Mouse (Mus musculus): Measurements from ENCODE around the gene Traf4. TPM values are rescaled to one million over a fixed set of nuclear protein-coding genes. Genes with fewer than 3 reads are reported as not detected.
A peak's percentile ranks its signal among the peaks of the same experiment; 100 is the strongest.

Gene Traf4
- polyA plus RNA-seq, 1 experiment from 2014 or later: 56.5 TPM

GRCm38 (mm10) chr11:78156156-78156699 is 9.2 kb downstream of the Traf4 start:
- WGBS: 73% methylated on average over 6 of the region's 6 CpGs
- H3K4me2 ChIP-seq (ENCODE audit: low read depth, low read length): no peak overlapping the region

GRCm38 (mm10) chr11:78155674-78156073 is 9.7 kb downstream of the Traf4 start:
- no peak for ATAC-seq (ENCODE audit: low read depth)
- Histone ChIP-seq H3K4me1 (ENCODE audit: control insufficient read depth, insufficient read depth, low read length) (peaks cover 26% of the 10 kb centered on the region), H3K27ac (ENCODE audit: low read depth, low read length) (no peak overlapping the region), H3K27me3 (ENCODE audit: control insufficient read depth, insufficient read depth, low read length) (no peaks in the 10 kb centered on the region), H3K36me3 (ENCODE audit: control insufficient read depth, insufficient read depth, low read length) (peaks cover 47% of the 10 kb centered on the region), H3K9me3 (ENCODE audit: control insufficient read depth, low read length) (no peaks in the 10 kb centered on the region), H3K4me3 (ENCODE audit: low read depth, low read length) (no peak overlapping the region), H3K9ac (replicated peaks; ENCODE audit: low read depth, low read length) (no peak overlapping the region), H3K4me2 (ENCODE audit: low read depth, low read length) (no peak overlapping the region)
- WGBS: 66% methylated on average over 5 of the region's 5 CpGs

More at GRCm38 (mm10) chr11:78156156-78156699, 9.2 kb downstream of the Traf4 start:
- no peak overlapping the region for H3K4me3 ChIP-seq (ENCODE audit: low read depth, low read length)
- H3K9me3 ChIP-seq (ENCODE audit: control insufficient read depth, low read length): no peaks in the 10 kb centered on the region
- no peak overlapping the region for H3K27ac ChIP-seq (ENCODE audit: low read depth, low read length)
- H3K4me1 ChIP-seq (ENCODE audit: control insufficient read depth, insufficient read depth, low read length): peaks cover 26% of the 10 kb centered on the region
- no peaks in the 10 kb centered on the region for H3K27me3 ChIP-seq (ENCODE audit: control insufficient read depth, insufficient read depth, low read length)
- H3K9ac ChIP-seq (replicated peaks; ENCODE audit: low read depth, low read length): no peak overlapping the region
- no peak for ATAC-seq (ENCODE audit: low read depth)
- H3K36me3 ChIP-seq (ENCODE audit: control insufficient read depth, insufficient read depth, low read length): peaks cover 53% of the 10 kb centered on the region

GRCm38 (mm10) chr11:78153778-78154177 is 11.6 kb downstream of the Traf4 start:
- H3K36me3 ChIP-seq (ENCODE audit: control insufficient read depth, insufficient read depth, low read length): peaks cover 44% of the 10 kb centered on the region
- no peaks in the 10 kb centered on the region for H3K27me3 ChIP-seq (ENCODE audit: control insufficient read depth, insufficient read depth, low read length)
- H3K4me1 ChIP-seq (ENCODE audit: control insufficient read depth, insufficient read depth, low read length): peaks cover 25% of the 10 kb centered on the region
- no peak overlapping the region for H3K9ac ChIP-seq (replicated peaks; ENCODE audit: low read depth, low read length)
- peak overlapping the region; percentile 50 for H3K27ac ChIP-seq (ENCODE audit: low read depth, low read length)
- no peaks in the 10 kb centered on the region for H3K9me3 ChIP-seq (ENCODE audit: control insufficient read depth, low read length)
- ATAC-seq (ENCODE audit: low read depth): 0 out of 2 replicates have a peak, but pooled peaks have one; percentile 19
- H3K4me3 ChIP-seq (ENCODE audit: low read depth, low read length): no peak overlapping the region
- 60% methylated on average over 13 of the region's 13 CpGs for WGBS
- no peak overlapping the region for H3K4me2 ChIP-seq (ENCODE audit: low read depth, low read length)

- Histone ChIP-seq H3K36me3 (ENCODE audit: control insufficient read depth, insufficient read depth, low read length) (peaks cover 31% of the 10 kb centered on the region), H3K9me3 (ENCODE audit: control insufficient read depth, low read length) (no peaks in the 10 kb centered on the region), H3K4me3 (ENCODE audit: low read depth, low read length) (no peak overlapping the region), H3K27me3 (ENCODE audit: control insufficient read depth, insufficient read depth, low read length) (no peaks in the 10 kb centered on the region), H3K27ac (ENCODE audit: low read depth, low read length) (peak overlapping the region; percentile 73), H3K4me1 (ENCODE audit: control insufficient read depth, insufficient read depth, low read length) (peaks cover 23% of the 10 kb centered on the region), H3K4me2 (ENCODE audit: low read depth, low read length) (no peak overlapping the region), H3K9ac (replicated peaks; ENCODE audit: low read depth, low read length) (no peak overlapping the region)
- ATAC-seq (ENCODE audit: low read depth): peak; percentile 83; the same call in 1 of the 2 replicates
- 29% methylated on average over 9 of the region's 9 CpGs for WGBS
These were observed 12.8 kb downstream of the Traf4 start for GRCm38 (mm10) chr11:78152299-78153231.

GRCm38 (mm10) chr11:78151161-78151560 is 14.2 kb downstream of the Traf4 start:
- Histone ChIP-seq H3K9me3 (ENCODE audit: control insufficient read depth, low read length) (no peaks in the 10 kb centered on the region), H3K4me1 (ENCODE audit: control insufficient read depth, insufficient read depth, low read length) (peaks cover 20% of the 10 kb centered on the region), H3K4me3 (ENCODE audit: low read depth, low read length) (no peak overlapping the region), H3K27me3 (ENCODE audit: control insufficient read depth, insufficient read depth, low read length) (no peaks in the 10 kb centered on the region), H3K36me3 (ENCODE audit: control insufficient read depth, insufficient read depth, low read length) (peaks cover 28% of the 10 kb centered on the region), H3K27ac (ENCODE audit: low read depth, low read length) (no peak overlapping the region), H3K9ac (replicated peaks; ENCODE audit: low read depth, low read length) (no peak overlapping the region), H3K4me2 (ENCODE audit: low read depth, low read length) (no peak overlapping the region)
- WGBS: 23% methylated on average over 1 of the region's 1 CpGs
- ATAC-seq (ENCODE audit: low read depth): no peak

GRCm38 (mm10) chr11:78146707-78147543 is 18.5 kb downstream of the Traf4 start:
- Histone ChIP-seq H3K4me1 (ENCODE audit: control insufficient read depth, insufficient read depth, low read length) (no peaks in the 10 kb centered on the region), H3K9me3 (ENCODE audit: control insufficient read depth, low read length) (no peaks in the 10 kb centered on the region), H3K4me3 (ENCODE audit: low read depth, low read length) (no peak overlapping the region), H3K36me3 (ENCODE audit: control insufficient read depth, insufficient read depth, low read length) (peaks cover 32% of the 10 kb centered on the region), H3K4me2 (ENCODE audit: low read depth, low read length) (no peak overlapping the region), H3K27me3 (ENCODE audit: control insufficient read depth, insufficient read depth, low read length) (no peaks in the 10 kb centered on the region), H3K9ac (replicated peaks; ENCODE audit: low read depth, low read length) (no peak overlapping the region), H3K27ac (ENCODE audit: low read depth, low read length) (no peak overlapping the region)
- 97% methylated on average over 6 of the region's 6 CpGs for WGBS
- no peak for ATAC-seq (ENCODE audit: low read depth)

- H3K9ac ChIP-seq (replicated peaks; ENCODE audit: low read depth, low read length): no peak overlapping the region
- no peaks in the 10 kb centered on the region for H3K9me3 ChIP-seq (ENCODE audit: control insufficient read depth, low read length)
- peaks cover 32% of the 10 kb centered on the region for H3K36me3 ChIP-seq (ENCODE audit: control insufficient read depth, insufficient read depth, low read length)
- ATAC-seq (ENCODE audit: low read depth): no peak
- H3K4me1 ChIP-seq (ENCODE audit: control insufficient read depth, insufficient read depth, low read length): no peaks in the 10 kb centered on the region
- H3K4me3 ChIP-seq (ENCODE audit: low read depth, low read length): no peak overlapping the region
- no peaks in the 10 kb centered on the region for H3K27me3 ChIP-seq (ENCODE audit: control insufficient read depth, insufficient read depth, low read length)
- no peak overlapping the region for H3K27ac ChIP-seq (ENCODE audit: low read depth, low read length)
- 86% methylated on average over 5 of the region's 5 CpGs for WGBS
- H3K4me2 ChIP-seq (ENCODE audit: low read depth, low read length): no peak overlapping the region
These were observed 19.2 kb downstream of the Traf4 start for GRCm38 (mm10) chr11:78146168-78146567.

- Histone ChIP-seq H3K27ac (ENCODE audit: low read depth, low read length) (no peak overlapping the region), H3K9me3 (ENCODE audit: control insufficient read depth, low read length) (no peaks in the 10 kb centered on the region), H3K4me1 (ENCODE audit: control insufficient read depth, insufficient read depth, low read length) (no peaks in the 10 kb centered on the region), H3K9ac (replicated peaks; ENCODE audit: low read depth, low read length) (no peak overlapping the region), H3K4me2 (ENCODE audit: low read depth, low read length) (no peak overlapping the region), H3K4me3 (ENCODE audit: low read depth, low read length) (no peak overlapping the region), H3K27me3 (ENCODE audit: control insufficient read depth, insufficient read depth, low read length) (no peaks in the 10 kb centered on the region), H3K36me3 (ENCODE audit: control insufficient read depth, insufficient read depth, low read length) (peaks cover 18% of the 10 kb centered on the region)
- 71% methylated on average over 2 of the region's 2 CpGs for WGBS
- ATAC-seq (ENCODE audit: low read depth): no peak
These were observed 21.9 kb downstream of the Traf4 start for GRCm38 (mm10) chr11:78143520-78143919.
